ENCODE assay signal across 7 mouse cellular contexts in the genomic region with DNA sequence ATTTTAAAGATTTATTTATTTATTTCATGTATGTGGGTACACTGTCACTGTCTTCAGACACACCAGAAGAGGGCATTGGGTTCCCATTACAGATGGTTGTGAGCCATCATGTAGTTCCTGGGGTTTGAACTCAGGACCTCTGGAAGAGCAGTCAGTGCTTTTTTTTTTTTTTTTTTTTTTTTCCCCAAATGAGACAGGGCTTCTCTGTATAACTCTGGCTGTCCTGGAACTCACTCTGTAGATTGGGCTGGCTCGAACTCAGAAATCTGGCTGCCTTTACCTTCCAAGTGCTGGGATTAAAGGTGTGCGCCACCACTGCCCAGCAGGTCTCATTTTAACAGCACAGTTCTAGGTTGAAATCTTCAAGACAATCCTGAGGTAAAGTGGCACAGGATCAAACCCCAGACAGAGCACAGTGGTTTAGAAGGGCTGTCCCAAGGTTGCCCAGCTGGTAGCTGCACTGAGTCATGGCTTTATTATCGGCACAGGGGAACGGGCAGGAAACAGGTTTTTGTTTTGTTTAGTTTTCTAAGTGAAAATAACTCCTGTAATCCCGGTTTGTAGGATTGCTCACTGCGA. TPM values are rescaled to one million over a fixed set of nuclear protein-coding genes. Genes with fewer than 3 reads are reported as not detected.
DNase-seq lines count a peak whose midpoint lies in the region; ATAC-seq and TF ChIP-seq lines count a peak whose summit lies in the region.

A gene (plus strand): TSS at position 529 of the 579 bp plus-strand sequence.

- 52% methylated on average over 6 of the region's 6 CpGs for WGBS in lung, postnatal 0 days
- 49% methylated on average over 6 of the region's 6 CpGs for WGBS in heart, embryonic 13.5 days
- WGBS in neural tube, embryonic 15.5 days, result 61% methylated on average over 6 of the region's 6 CpGs

- peak within 1 kb of the TSS; percentile 98 for H3K27ac ChIP-seq in lung, postnatal 0 days (ENCODE audit: low read length)
- H3K27ac ChIP-seq in cortical plate, adult 2 months (ENCODE audit: insufficient read depth, low read length), result peak within 1 kb of the TSS; percentile 31
- peak within 1 kb of the TSS; percentile 97 for H3K27ac ChIP-seq in heart, embryonic 13.5 days (replicated peaks)
- peak within 1 kb of the TSS; percentile 97 for H3K27ac ChIP-seq in neural tube, embryonic 15.5 days (replicated peaks)

- H3K4me2 ChIP-seq in lung, postnatal 0 days (replicated peaks; ENCODE audit: low read depth, low read length), result peak within 1 kb of the TSS; percentile 72
- peak within 1 kb of the TSS; percentile 97 for H3K4me2 ChIP-seq in heart, embryonic 13.5 days
- H3K4me2 ChIP-seq in neural tube, embryonic 15.5 days, result peak within 1 kb of the TSS; percentile 82

- no peak for TF ChIP-seq EP300 in lung, postnatal 0 days (IDR thresholded peaks at IDR 0.05)

- H3K36me3 ChIP-seq in lung, postnatal 0 days (ENCODE audit: insufficient read depth, low read length), result no peaks in the 10 kb centered on the region
- peaks cover 21% of the 10 kb centered on the region for H3K36me3 ChIP-seq in heart, embryonic 13.5 days
- H3K36me3 ChIP-seq in neural tube, embryonic 15.5 days, result no peaks in the 10 kb centered on the region

- no peak for DNase-seq in lung, postnatal 0 days (ENCODE audit: low spot score)
- no peak for DNase-seq in lung, adult 18-20 months
- DNase-seq in left cerebral cortex, postnatal 36 days (ENCODE audit: low spot score in 2 of 2), result no peak
- no peak for DNase-seq in frontal cortex, postnatal 36 days (ENCODE audit: low spot score in 2 of 2)

- TF ChIP-seq CTCF in lung, postnatal 0 days (IDR thresholded peaks at IDR 0.05), result no peak
- TF ChIP-seq CTCF in cortical plate, adult 2 months (IDR thresholded peaks at IDR 0.05; ENCODE audit: extremely low read depth, insufficient read depth, low read length), result no peak

- no peak for ATAC-seq in lung, postnatal 0 days
- ATAC-seq in heart, embryonic 13.5 days (ENCODE audit: extremely low read depth, insufficient number of reproducible peaks, low FRiP score, low TSS enrichment), result no peak
- no peak for ATAC-seq in neural tube, embryonic 15.5 days (ENCODE audit: low FRiP score)

- H3K27me3 ChIP-seq in lung, postnatal 0 days (replicated peaks; ENCODE audit: insufficient read depth, low read length), result no peaks in the 10 kb centered on the region
- H3K27me3 ChIP-seq in heart, embryonic 13.5 days (replicated peaks), result no peaks in the 10 kb centered on the region
- H3K27me3 ChIP-seq in neural tube, embryonic 15.5 days (replicated peaks), result no peaks in the 10 kb centered on the region

- peak within 1 kb of the TSS; percentile 96 for H3K9ac ChIP-seq in lung, postnatal 0 days (replicated peaks; ENCODE audit: low read depth)
- H3K9ac ChIP-seq in heart, embryonic 13.5 days, result peak within 1 kb of the TSS; percentile 99
- peak within 1 kb of the TSS; percentile 97 for H3K9ac ChIP-seq in neural tube, embryonic 15.5 days (replicated peaks)

- intact Hi-C loops in left cerebral cortex, postnatal 36 days (cut with DNase I), result no loop called here

- peak within 1 kb of the TSS; percentile 93 for H3K4me3 ChIP-seq in lung, postnatal 0 days (ENCODE audit: low read depth, low read length)
- peak within 1 kb of the TSS; percentile 36 for H3K4me3 ChIP-seq in cortical plate, adult 2 months (ENCODE audit: insufficient read depth, low read length)
- H3K4me3 ChIP-seq in heart, embryonic 13.5 days, result peak within 1 kb of the TSS; percentile 86
- peak within 1 kb of the TSS; percentile 84 for H3K4me3 ChIP-seq in neural tube, embryonic 15.5 days (replicated peaks)

- H3K9me3 ChIP-seq in lung, postnatal 0 days (ENCODE audit: low read length), result no peaks in the 10 kb centered on the region
- H3K9me3 ChIP-seq in heart, embryonic 13.5 days, result no peaks in the 10 kb centered on the region
- H3K9me3 ChIP-seq in neural tube, embryonic 15.5 days (replicated peaks), result no peaks in the 10 kb centered on the region

- peaks cover 14% of the 10 kb centered on the region; the same call in 1 of the 2 replicates for H3K4me1 ChIP-seq in lung, postnatal 0 days (ENCODE audit: insufficient read depth, low read depth, low read length)
- H3K4me1 ChIP-seq in cortical plate, adult 2 months (ENCODE audit: control insufficient read depth, insufficient read depth, low read length), result peaks cover 3% of the 10 kb centered on the region; the same call in 1 of the 2 replicates
- peaks cover 59% of the 10 kb centered on the region for H3K4me1 ChIP-seq in heart, embryonic 13.5 days
- H3K4me1 ChIP-seq in neural tube, embryonic 15.5 days, result peaks cover 54% of the 10 kb centered on the region

- no peak for TF ChIP-seq POLR2A in cortical plate, adult 2 months (IDR thresholded peaks at IDR 0.05; ENCODE audit: extremely low read depth, insufficient read depth, low read length)

RNA-seq across cellular contexts. Expression of the gene that starts here (rescaled TPM):
- 17.1 and 30.7 TPM in 2 replicates for polyA plus RNA-seq in lung, postnatal 0 days (2015; fragmentation: Nextera tagmentation; extraction: Ambion mirVana)
- polyA plus RNA-seq in cortical plate, adult 2 months (2012; rRNA removed), result 68.4 and 76.1 TPM in 2 replicates
- 23.1 and 30.4 TPM in 2 replicates for polyA plus RNA-seq in heart, embryonic 13.5 days (2015; fragmentation: Nextera tagmentation; extraction: Ambion mirVana)
- 10 to 100 TPM; 25.8 to 47.8 TPM for total RNA-seq in left cerebral cortex, postnatal 36 days (2021)
- 51.1 and 52.8 TPM in 2 replicates for polyA plus RNA-seq in neural tube, embryonic 15.5 days (2015; fragmentation: Nextera tagmentation; extraction: Ambion mirVana)

Comparison
In these comparisons a context has a peak if more than half of its experiments do, and no peak if none do; other contexts are left out.
1. H3K27ac ChIP-seq: peak in every context shown above with its lines; median percentile 98 in lung, postnatal 0 days; 97 in heart, embryonic 13.5 days; 97 in neural tube, embryonic 15.5 days; 31 in cortical plate, adult 2 months.
2. H3K4me3 ChIP-seq: peak in every context shown above with its lines; median percentile 93 in lung, postnatal 0 days; 86 in heart, embryonic 13.5 days; 84 in neural tube, embryonic 15.5 days; 36 in cortical plate, adult 2 months.